Mouse (Mus musculus): ENCODE measurements at regions not wholly inside any gene's neighbourhood (a gene's known extent, or its start where the extent isn't known, plus 50 kb on each side); places are given as distances from the start of the nearest gene placed in this dataset.

DNA sequence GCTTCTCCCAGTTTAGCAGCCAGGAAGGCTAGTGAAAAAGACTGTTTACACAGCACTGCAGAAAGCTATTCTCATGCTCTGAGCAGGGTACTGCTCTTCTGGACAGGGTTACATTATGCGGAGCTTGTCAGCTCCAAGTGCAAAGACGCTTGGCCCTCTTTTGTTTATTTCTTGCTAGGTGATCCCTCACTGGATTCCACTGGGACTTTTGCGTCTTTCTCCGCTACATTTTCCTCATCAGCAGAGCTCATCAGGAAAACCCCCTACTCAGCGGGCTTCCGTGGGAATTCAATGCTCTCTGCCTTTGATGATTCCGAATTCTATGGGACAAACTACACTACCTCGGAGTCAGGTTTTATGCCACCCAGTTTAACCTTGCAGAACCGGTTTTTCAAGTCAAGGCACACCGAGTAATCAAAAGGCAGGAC, 172.0 kb downstream of the Qdpr start:
- DNase-seq (ENCODE audit: low read depth in 1 of 2, low spot score in 2 of 2) = no peak

GRCm38 (mm10) chr5:45270679-45271078, 179.4 kb downstream of the Qdpr start:
- no peak for DNase-seq (ENCODE audit: low read depth in 1 of 2, low spot score in 2 of 2)

- no peak for DNase-seq (ENCODE audit: low read depth in 1 of 2, low spot score in 2 of 2)
Observed at GRCm38 (mm10) chr5:45269391-45269790, 180.6 kb downstream of the Qdpr start.

DNA sequence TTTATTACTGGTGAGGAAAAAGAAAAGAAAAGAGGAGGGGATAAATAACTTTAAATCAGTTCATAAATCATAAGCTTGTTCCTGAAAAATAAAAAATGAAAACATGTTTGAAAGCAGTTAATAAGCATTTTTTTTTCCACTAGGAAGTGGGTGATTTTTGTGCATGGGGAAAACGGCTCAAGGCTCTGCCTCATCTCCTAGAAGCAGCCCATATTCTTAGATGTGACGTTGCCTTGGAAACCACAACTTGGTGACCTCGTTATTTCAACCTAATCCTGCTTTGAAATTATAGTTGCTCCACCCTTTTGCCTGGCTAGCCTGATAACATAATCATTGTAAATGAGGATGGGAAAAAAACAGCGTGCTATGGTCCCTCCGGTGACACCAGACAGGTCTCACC, 183.1 kb downstream of the Qdpr start:
- no peak for DNase-seq (ENCODE audit: low read depth in 1 of 2, low spot score in 2 of 2)

DNA sequence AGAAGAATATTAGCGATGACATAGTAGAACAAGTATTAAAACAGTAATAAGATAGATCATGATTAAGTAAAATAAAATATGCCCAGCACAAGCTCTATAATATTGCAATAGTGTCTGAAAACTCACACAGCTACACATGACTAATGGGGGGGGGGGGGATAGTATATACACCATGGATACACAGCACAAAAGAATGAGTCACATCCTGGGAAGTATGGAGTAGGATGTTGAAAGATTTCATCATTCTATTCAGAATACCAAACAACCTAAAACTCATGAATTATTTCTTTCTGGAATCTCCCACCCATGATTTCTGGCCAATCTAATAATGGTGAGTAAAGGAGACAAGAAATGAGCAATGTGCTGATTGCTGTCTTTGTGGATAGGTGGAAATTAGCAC, 191.6 kb downstream of the Qdpr start:
- DNase-seq (ENCODE audit: low read depth in 1 of 2, low spot score in 2 of 2) = no peak

DNA sequence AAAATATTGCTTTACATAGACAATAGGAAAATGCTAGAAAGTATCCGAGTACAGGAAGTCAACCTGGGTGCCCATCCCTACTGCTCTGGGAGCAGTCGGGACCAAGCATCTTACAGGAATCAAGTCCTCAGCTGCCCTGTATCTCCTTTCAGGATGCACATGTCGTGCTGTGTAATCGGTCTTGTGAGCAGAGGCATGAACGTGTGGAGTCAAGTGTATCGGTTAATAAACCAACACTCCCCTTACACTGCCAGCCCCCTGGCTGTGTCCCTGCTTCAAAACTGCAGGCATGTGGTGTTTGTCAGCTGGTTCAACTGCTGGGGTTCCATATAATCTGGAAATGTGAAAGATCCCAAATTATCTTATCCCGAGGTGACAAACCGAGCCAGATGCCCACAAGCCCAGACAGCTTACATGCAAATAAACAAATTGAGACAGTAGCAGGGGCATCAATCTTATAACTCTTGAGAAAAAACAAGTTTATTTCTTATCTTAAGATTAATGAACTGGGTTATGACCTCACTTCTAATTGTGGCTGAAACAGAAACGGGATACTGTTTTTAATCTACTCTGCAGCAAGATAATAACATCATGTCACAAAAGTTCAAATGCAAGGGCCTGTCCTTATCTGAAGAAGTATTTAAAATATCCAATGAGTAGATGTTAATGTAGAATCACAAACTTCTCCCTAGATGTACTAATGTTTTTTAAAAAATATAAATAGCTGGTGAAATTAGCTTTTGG, 193.6 kb downstream of the Qdpr start:
- no peak for DNase-seq (ENCODE audit: low read depth in 1 of 2, low spot score in 2 of 2)

- no peak for DNase-seq (ENCODE audit: low read depth in 1 of 2, low spot score in 2 of 2)
Observed at GRCm38 (mm10) chr5:45231856-45232255, 218.2 kb downstream of the Qdpr start.

GRCm38 (mm10) chr5:45230097-45230496, 219.9 kb downstream of the Qdpr start:
- no peak for DNase-seq (ENCODE audit: low read depth in 1 of 2, low spot score in 2 of 2)

DNA sequence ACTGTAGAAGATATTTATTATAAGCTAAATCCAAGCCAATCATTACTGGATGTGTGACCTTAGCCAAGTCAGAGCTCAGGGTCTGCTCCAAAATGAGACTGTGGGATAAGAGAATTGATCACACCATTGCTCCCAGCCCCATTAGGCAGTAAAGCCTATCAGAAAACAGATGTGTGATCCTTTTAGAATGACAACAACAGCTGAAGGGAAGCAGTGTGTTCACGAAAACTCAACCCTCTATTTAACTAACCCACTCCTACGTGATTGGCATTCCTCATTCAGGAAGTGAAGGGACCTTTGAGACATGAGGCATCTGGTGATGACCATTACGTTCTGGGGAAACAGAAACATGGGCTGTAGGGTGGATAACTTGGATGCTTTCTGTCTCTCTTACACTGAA, 220.6 kb downstream of the Qdpr start:
- no peak for DNase-seq (ENCODE audit: low read depth in 1 of 2, low spot score in 2 of 2)

GRCm38 (mm10) chr5:45228226-45228927, 221.7 kb downstream of the Qdpr start:
- no peak for DNase-seq (ENCODE audit: low read depth in 1 of 2, low spot score in 2 of 2)

- no peak for DNase-seq (ENCODE audit: low read depth in 1 of 2, low spot score in 2 of 2)
Observed at GRCm38 (mm10) chr5:45220272-45220916, 229.6 kb downstream of the Qdpr start.

GRCm38 (mm10) chr5:45219558-45219957, 230.5 kb downstream of the Qdpr start:
- DNase-seq (ENCODE audit: low read depth in 1 of 2, low spot score in 2 of 2) = no peak

DNA sequence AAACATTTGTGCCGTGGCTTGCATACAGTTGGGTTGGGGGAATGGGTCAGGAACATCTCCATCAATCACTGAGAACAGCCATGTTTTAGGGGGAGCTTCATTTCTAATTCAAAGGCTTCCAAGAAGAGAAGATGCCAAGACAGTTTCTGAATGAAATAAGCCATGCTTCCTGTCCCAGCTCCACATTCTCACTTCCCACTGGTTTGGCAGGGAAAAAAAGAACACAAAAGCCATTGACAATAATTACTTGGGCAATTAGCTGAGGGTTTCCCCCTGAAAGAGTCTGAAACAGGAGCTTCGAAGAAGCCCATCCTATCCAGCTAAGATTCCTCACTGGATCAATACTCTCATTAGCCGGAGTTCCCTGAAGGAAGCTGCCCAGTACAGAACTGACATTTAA, 230.9 kb downstream of the Qdpr start:
- no peak for DNase-seq (ENCODE audit: low read depth in 1 of 2, low spot score in 2 of 2)

DNA sequence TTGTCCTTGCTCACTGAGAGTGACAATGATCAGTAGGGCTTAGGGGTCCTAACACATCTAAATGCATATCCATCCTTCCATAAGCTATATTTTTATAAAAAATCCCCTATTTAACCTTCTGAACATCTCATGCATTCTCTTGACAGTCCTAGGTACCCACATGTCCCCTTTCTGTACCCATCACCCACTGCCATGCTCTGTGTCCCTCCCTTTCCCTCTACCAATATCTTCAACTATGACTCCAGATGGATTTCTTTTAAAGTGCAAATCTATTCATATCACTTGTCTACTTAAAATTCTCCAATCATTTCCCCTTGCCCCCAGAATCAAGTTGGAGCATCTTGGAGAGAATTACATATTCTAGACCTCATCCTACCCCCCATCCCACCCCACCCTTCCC, 235.6 kb downstream of the Qdpr start:
- no peak for DNase-seq (ENCODE audit: low read depth in 1 of 2, low spot score in 2 of 2)

DNA sequence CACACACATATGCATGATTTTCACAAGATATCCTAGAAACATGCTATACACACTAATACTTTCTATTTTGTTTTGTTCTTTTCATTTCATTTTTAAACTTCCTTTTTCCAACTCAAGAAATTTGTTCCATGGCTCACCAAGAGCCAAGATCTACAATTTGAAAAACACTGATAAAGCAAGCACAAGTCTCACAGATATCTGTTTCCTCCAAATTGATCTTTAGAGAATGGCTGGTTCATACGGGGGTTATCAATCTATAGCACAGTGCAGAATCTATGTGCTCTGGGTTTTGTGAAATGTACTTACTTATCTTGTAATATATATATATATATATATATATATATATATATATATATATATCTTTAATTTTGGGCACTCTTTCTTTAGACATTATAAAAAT, 251.6 kb downstream of the Qdpr start:
- no peak for DNase-seq (ENCODE audit: low read depth in 1 of 2, low spot score in 2 of 2)

DNA sequence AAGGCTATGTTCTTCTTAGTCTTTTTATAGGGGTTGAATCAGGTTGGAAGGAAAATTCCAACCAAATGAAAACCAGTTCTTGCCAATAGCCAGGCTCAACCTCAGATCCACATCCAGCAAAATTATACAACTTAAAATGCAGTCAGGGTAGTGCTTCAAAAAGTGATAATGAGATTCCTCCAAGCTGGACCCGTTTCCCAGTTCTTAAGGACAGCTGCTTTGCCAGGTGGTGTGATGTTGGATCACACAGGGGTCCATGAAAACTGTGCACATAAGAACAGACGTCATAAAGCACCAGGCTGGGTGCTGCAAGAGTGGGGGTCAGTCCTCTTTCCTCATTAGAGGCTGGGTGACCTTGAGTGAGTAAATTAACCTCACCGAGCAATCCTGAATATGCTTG, 253.9 kb downstream of the Qdpr start:
- DNase-seq (ENCODE audit: low read depth in 1 of 2, low spot score in 2 of 2) = no peak

DNA sequence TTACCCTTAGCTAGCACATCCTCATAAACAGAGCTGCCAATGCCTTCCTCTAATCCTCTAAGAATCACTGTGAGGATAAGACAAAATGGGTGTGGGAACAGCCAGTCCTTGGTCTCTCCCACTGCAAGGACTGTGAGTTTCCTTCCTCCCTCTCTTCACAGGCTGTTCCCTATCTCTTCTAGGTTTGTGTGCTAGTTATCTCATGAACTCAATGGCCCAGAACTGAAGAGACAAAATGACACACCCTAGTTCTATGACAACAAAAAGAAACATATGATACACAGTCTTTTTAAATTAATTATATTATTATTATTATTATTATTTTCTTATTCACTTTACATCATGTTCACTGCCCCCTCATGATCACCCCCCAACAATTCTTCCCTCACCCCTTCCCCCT, 257.7 kb downstream of the Qdpr start:
- no peak for DNase-seq (ENCODE audit: low read depth in 1 of 2, low spot score in 2 of 2)

- no peak for DNase-seq (ENCODE audit: low read depth in 1 of 2, low spot score in 2 of 2)
Observed at GRCm38 (mm10) chr5:45173035-45173755, 276.8 kb downstream of the Qdpr start.

- no peak for DNase-seq (ENCODE audit: low read depth in 1 of 2, low spot score in 2 of 2)
Observed at GRCm38 (mm10) chr5:45159194-45159593, 290.8 kb downstream of the Qdpr start.

DNA sequence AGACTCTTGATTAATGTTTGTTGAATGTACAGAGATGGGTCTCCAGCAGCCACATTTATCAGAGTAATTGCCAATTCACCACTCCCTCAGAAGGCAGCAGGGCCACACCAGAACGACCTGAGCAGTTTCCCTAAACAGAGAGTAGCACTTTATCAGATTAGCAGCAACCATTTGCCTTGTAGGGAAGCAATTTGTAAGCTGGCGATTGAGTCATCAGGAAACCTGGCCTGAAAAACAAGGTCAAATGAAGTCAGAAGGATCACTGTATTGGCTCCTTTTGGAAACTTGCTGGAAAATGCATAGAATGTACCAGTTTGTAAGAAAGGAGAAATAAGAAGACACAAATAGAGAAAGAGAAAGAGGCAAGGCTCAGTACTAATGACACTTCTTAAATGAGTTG, 295.1 kb downstream of the Qdpr start:
- DNase-seq (ENCODE audit: low read depth in 1 of 2, low spot score in 2 of 2) = no peak

GRCm38 (mm10) chr5:45144186-45144585, 305.9 kb downstream of the Qdpr start:
- no peak for DNase-seq (ENCODE audit: low read depth in 1 of 2, low spot score in 2 of 2)
